Mouse (Mus musculus): ENCODE measurements around the gene Caly.

DNA sequence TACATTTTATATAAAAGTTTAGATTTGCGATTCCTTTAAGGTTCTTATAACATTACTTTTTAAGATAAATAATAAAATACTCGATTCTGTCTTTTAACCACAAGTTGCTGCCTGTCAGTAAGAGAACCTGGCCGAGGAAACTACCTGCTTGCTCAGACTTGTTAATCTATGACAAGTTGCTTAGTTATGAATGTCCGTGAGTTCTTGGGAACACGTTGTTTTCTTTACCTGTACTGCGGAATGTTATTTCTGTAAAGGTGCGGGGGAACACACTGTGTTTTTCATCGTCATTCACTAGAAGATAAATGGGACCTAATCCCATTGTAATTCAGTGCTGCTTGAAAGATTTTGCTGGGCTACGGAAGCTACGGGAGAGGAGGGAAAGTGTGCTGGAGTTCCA is 8.3 kb upstream of the Caly start:
- TF ChIP-seq CTCF (IDR thresholded peaks at IDR 0.05; ENCODE audit: borderline replicate concordance, extremely low read depth, insufficient read depth, insufficient read length) (no peak), POLR2A (IDR thresholded peaks at IDR 0.05; ENCODE audit: borderline replicate concordance, extremely low read depth, insufficient read depth, insufficient read length, poor library complexity, severe bottlenecking) (no peak)

Data from brain, embryonic 14.5 days (tissue).